Mouse (Mus musculus): Measurements from ENCODE around the gene Lyz1.
"Not testable (repeated sequence)": the region's sequence is repeated elsewhere in the genome, so short reads cannot be mapped to it uniquely, and the experiment has no call there.

Lyz1 gene

GRCm38 (mm10) chr10:117292671-117293070, at the start of gene Lyz1:
TSS of gene Lyz1 (minus strand) at chr10:117292868.
- no peak for DNase-seq (ENCODE audit: extremely low spot score, low spot score)

GRCm38 (mm10) chr10:117342406-117342805, 49.7 kb upstream of the Lyz1 start:
- no peak for DNase-seq (ENCODE audit: extremely low spot score, low spot score)

- no peak for DNase-seq (ENCODE audit: extremely low spot score, low spot score)
Observed at GRCm38 (mm10) chr10:117341029-117341428, 48.4 kb upstream of the Lyz1 start.

- no peak for DNase-seq (ENCODE audit: extremely low spot score, low spot score)
Observed at GRCm38 (mm10) chr10:117339241-117339640, 46.6 kb upstream of the Lyz1 start.

- DNase-seq (ENCODE audit: extremely low spot score, low spot score) = no peak
Observed at GRCm38 (mm10) chr10:117337946-117338345, 45.3 kb upstream of the Lyz1 start.

DNA sequence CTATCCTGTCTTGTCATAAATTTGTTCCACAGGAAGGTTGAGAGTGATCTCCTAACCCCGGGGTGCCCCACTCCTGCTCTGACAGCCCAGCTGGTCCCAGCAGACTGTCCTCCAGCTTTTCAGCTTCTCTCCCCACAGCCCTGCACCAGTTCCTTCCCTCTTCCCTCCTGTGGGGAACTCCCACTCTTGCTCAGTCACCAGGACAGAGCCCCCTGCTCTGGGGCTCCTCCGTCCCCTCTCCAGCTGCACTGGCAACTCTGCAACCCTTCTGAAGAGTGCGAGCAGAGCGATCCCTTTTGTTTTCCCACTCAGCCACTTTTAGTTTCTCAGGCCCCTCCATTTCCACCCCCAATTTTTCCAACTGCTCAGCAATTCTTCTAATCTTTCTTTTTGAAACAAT, 43.0 kb upstream of the Lyz1 start:
- no peak for DNase-seq (ENCODE audit: extremely low spot score, low spot score)

DNA sequence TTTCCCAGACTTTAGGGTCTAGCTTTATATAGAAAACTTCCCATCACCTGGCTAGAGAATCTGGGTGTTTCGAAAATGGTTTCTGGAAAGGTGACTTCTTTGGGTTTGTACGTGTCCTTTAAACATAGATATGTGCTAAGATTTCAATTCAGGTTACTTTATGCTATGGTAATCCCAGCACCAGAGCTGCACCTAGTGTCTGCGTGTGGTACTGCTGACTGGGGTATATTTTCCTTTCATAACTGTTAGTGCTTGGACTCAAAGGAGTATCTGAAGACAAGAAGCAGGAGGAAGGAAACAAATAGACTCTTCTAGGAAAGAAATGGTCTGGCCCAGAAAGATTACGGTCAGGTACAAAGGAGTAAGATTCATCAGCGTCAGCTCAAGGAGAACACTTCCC, 37.9 kb upstream of the Lyz1 start:
- DNase-seq (ENCODE audit: extremely low spot score, low spot score) = no peak

GRCm38 (mm10) chr10:117323782-117324181, 31.1 kb upstream of the Lyz1 start:
- no peak for DNase-seq (ENCODE audit: extremely low spot score, low spot score)

DNA sequence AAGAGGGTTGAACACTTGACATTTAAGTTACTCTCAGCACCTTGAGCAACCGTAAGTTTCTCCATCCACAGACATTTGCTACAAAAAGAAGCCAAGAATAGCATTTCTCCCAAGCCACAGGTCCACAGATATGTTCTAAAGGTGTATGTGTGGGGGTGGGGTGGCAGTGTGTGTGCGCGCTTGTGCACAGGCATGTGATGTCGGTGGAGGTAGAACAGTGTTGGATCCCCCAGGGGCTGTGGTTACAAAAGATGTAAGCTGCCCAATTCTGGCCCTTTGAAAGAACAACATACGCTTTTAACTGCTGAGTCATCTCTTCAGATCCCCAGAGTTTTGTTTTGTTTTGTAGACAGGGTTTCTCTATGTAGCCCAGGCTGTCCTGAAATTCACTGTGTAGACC, 30.0 kb upstream of the Lyz1 start:
- DNase-seq (ENCODE audit: extremely low spot score, low spot score) = no peak

DNA sequence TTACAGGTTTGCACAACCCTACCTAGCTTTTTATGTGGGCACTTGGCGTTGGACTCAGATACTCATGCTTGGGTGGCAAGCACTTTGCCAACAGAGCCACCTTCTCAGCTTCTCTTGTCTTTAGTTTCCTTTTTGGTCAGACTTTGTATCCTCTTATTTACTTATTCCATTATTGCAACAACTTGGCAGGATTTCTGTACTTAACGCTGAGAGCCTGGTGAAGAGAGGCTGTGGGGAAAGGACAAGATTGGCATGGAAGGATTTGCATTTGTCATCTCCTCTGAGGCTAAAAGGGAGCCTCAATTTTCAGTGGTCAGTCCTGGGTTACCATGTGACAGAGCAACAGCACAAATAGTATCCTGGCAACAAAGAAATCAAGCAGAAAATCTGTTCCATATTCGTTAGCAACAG, 27.9 kb upstream of the Lyz1 start:
- no peak for DNase-seq (ENCODE audit: extremely low spot score, low spot score)

GRCm38 (mm10) chr10:117316391-117316790, 23.7 kb upstream of the Lyz1 start:
- DNase-seq (ENCODE audit: extremely low spot score, low spot score) = no peak

- DNase-seq (ENCODE audit: extremely low spot score, low spot score) = no peak
Observed at GRCm38 (mm10) chr10:117313133-117313532, 20.5 kb upstream of the Lyz1 start.

GRCm38 (mm10) chr10:117312168-117312567, 19.5 kb upstream of the Lyz1 start:
- DNase-seq (ENCODE audit: extremely low spot score, low spot score) = no peak

DNA sequence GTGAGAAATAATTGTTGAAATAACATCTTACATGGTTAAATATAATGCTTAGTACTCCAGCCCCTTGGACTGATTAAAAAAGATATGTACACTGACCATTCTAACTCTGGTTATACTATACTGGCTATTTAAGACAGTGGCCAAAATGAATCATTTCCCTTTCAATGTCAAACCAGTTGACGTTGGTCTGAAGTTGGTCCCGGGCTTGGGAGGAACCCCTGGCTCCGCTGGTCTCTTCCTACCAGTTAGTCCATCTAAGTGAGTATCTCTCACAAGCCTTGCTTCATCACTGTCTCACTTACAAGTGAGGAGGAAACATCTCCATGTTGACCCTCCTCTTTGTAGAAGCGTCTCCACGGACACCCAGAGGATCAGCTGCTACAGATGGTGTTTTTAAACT, 11.7 kb upstream of the Lyz1 start:
- no peak for DNase-seq (ENCODE audit: extremely low spot score, low spot score)

DNA sequence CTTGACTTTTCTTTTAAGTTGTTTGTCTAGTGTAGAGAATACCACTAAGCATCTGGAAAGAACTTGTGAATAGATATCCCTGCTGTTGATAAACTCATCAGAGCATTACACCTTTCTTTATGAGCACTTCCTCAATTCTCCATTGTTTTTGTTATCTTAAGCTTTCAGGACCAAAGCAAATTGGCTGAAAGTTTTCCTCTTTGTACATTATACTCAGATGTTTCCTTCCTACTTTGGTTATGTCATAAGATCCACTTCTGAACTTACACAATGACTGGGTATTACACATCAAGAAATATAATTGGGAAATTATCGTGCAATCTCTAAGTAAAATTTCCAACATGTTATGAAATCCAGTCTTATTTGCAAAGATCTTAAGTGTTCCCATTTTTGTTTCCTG, 9.0 kb upstream of the Lyz1 start:
- no peak for DNase-seq (ENCODE audit: extremely low spot score, low spot score)

DNA sequence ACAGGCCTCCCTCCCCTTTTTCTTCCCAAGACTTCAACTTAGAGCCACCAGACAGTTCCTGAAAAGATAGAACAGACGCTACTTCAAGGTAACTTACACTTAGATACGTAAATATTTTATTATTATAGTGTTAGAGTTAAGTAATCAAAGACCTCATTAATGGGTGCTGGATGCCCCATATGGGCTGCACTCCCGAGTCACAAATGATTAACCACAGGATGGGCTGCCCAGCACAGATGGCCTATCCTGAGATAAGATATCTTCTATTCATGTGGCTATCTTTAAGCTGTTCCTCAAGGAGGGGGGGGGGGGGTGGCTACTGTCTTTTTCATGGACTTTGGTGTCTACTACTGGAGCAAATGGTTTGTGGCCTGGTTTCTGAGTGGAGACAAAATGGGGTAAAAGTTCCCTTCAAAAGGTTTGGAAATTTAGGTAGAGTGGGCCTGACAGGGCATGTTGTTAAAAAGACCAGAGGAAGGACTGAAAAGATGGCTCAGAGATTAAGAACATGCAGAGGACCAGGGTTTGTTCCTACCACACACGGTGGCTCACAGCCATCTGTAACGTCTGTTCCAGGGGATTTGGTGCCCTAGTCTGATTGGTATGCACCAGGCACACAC, 7.3 kb upstream of the Lyz1 start:
- DNase-seq (ENCODE audit: extremely low spot score, low spot score) = no peak

DNA sequence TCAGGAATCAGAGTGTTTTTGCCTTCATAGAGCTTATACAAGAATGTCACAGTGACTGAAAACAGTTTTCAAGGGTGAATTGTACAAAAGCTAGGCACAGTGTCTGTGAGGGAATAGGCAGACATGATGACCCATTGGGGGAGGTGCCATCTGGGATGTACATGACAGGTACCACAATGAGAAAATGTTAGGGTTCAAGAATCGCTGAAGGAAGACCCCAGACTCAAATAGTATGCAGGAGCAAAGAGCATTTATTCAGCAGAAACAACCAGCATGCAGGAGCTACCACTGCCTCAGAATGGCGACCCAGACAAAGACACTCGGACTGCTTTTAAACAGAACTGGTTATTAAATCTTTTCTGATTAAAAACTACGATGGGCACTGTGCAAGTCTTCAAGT, 6.4 kb upstream of the Lyz1 start:
- no peak for DNase-seq (ENCODE audit: extremely low spot score, low spot score)

GRCm38 (mm10) chr10:117298336-117298735, 5.7 kb upstream of the Lyz1 start:
- no peak for DNase-seq (ENCODE audit: extremely low spot score, low spot score)

- DNase-seq (ENCODE audit: extremely low spot score, low spot score) = not testable (repeated sequence)
Observed at GRCm38 (mm10) chr10:117290936-117291335, 1.7 kb downstream of the Lyz1 start.

- DNase-seq (ENCODE audit: extremely low spot score, low spot score) = no peak
Observed at GRCm38 (mm10) chr10:117290046-117290870, 2.4 kb downstream of the Lyz1 start.

GRCm38 (mm10) chr10:117289034-117289505, 3.6 kb downstream of the Lyz1 start:
- not testable (repeated sequence) for DNase-seq (ENCODE audit: extremely low spot score, low spot score)

- DNase-seq (ENCODE audit: extremely low spot score, low spot score) = no peak
Observed at GRCm38 (mm10) chr10:117288197-117289033, 4.3 kb downstream of the Lyz1 start.

All from neural tube, embryonic 10.5 days (tissue).